Mouse (Mus musculus): ENCODE data around the gene Slc6a6. TPM values are rescaled to one million over a fixed set of nuclear protein-coding genes. Genes with fewer than 3 reads are reported as not detected.

The Slc6a6 gene
- total and polyA plus RNA-seq, 3 experiments = 0.03 to 2.8 TPM; not detected in 1

DNA sequence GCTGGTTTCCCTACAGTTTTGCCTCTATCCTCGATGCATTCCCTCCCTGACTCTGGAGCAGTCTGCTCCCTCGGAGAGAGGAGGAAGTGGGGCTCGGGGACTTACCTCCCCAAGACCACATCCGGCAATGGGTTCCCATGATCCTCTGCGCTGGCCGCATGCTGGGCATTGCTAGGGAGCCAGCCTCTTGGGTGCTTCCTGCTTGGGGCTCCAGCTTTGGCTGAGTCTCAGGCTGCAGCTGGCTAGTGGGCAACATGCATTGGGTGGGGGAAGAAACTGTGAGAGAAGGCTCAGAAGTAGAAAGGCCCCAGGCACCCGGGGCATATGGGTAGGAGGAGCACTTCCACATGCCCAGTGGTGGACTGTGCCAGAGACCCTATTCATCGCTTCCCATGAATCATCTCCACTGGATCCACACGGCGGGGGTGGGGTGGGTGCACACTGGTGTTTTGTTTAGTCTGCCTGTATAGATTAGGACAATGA lies 4.7 kb upstream of the Slc6a6 start:
- no peak for TF ChIP-seq CTCF (IDR thresholded peaks at IDR 0.05; ENCODE audit: low read depth, low read length)
- no peak for TF ChIP-seq GATA2 (IDR thresholded peaks at IDR 0.05; ENCODE audit: borderline replicate concordance, low read depth, low read length)
- no peak for TF ChIP-seq GATA1 (IDR thresholded peaks at IDR 0.05; ENCODE audit: borderline replicate concordance, low read length)
- TF ChIP-seq POLR2AphosphoS5 (IDR thresholded peaks at IDR 0.05; ENCODE audit: insufficient replicate concordance, low read depth, low read length) = no peak
- no peak for TF ChIP-seq TAL1 (conservative IDR thresholded peaks at IDR 0.05; ENCODE audit: low read depth, low read length)

DNA sequence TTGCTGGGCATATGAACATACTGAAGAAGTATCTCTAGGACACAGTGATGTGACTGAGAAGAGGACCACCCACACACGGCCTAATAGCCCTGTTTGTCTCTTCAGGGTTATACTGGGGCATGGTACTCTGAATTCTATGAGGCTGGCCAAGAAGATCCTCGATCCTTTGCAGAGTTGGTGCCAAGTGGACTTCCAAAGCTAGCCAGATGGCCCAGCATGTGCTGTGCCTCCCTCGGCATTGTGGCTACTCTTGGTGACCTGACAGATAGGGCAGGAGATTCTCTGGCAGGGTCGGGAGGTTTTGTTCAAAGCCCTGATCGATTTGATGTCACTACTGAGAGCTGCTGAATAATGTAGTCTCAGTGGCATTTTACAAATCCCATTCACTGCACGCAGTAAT lies 4.1 kb upstream of the Slc6a6 start:
- DNase-seq (ENCODE audit: low spot score) (no peak), ATAC-seq (ENCODE audit: extremely low read depth, insufficient number of reproducible peaks, low FRiP score, poor library complexity, severe bottlenecking) (no peak)
- H3K9me3 ChIP-seq (replicated peaks) = no peaks in the 10 kb centered on the region
- no peaks in the 10 kb centered on the region for H3K4me1 ChIP-seq (ENCODE audit: insufficient read depth, low read depth, low read length)
- TF ChIP-seq TAL1 (conservative IDR thresholded peaks at IDR 0.05; ENCODE audit: low read depth, low read length) (no peak), POLR2AphosphoS5 (IDR thresholded peaks at IDR 0.05; ENCODE audit: insufficient replicate concordance, low read depth, low read length) (no peak), GATA2 (IDR thresholded peaks at IDR 0.05; ENCODE audit: borderline replicate concordance, low read depth, low read length) (no peak), CTCF (IDR thresholded peaks at IDR 0.05; ENCODE audit: low read depth, low read length) (no peak), GATA1 (IDR thresholded peaks at IDR 0.05; ENCODE audit: borderline replicate concordance, low read length) (no peak)
- no peaks in the 10 kb centered on the region for H3K36me3 ChIP-seq (replicated peaks)
- no peak overlapping the region for H3K4me3 ChIP-seq (ENCODE audit: low read depth, low read length)
- 0 out of 2 replicates have a peak, but pooled peaks cover 4% of the 10 kb centered on the region for H3K27me3 ChIP-seq (ENCODE audit: insufficient read depth, low read length)

More for the DNA sequence above, 4.7 kb upstream of the Slc6a6 start:
- H3K9me3 ChIP-seq (replicated peaks) = no peaks in the 10 kb centered on the region
- no peak overlapping the region for H3K4me3 ChIP-seq (ENCODE audit: low read depth, low read length)
- H3K27me3 ChIP-seq (ENCODE audit: insufficient read depth, low read length) = 0 out of 2 replicates have a peak, but pooled peaks cover 4% of the 10 kb centered on the region
- H3K36me3 ChIP-seq (replicated peaks) = no peaks in the 10 kb centered on the region
- DNase-seq (ENCODE audit: low spot score) (no peak), ATAC-seq (ENCODE audit: extremely low read depth, insufficient number of reproducible peaks, low FRiP score, poor library complexity, severe bottlenecking) (no peak)
- H3K4me1 ChIP-seq (ENCODE audit: insufficient read depth, low read depth, low read length) = no peaks in the 10 kb centered on the region

DNA sequence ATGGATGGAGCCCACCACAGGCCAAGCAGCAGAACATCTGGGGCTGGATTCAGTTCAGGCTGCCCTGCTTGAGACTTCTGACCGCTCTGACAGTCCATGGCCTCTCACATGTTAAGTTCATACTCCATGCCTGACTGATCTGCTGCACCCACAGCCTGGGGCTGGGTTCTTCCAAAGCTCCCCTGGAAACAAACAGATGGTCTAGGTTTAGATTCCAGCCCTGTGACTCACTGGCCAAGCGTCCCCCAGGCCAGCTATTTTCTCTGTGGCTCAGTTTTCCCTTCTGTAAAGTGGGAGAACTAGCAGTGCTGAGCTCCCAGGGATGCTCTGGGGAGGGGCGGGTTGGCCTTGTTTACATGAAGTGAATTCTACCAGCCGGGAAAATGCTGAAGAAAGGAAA lies 2.0 kb upstream of the Slc6a6 start:
- H3K4me1 ChIP-seq (ENCODE audit: insufficient read depth, low read depth, low read length) = no peaks in the 10 kb centered on the region
- no peak for DNase-seq (ENCODE audit: low spot score)
- no peak for ATAC-seq (ENCODE audit: extremely low read depth, insufficient number of reproducible peaks, low FRiP score, poor library complexity, severe bottlenecking)
- H3K4me3 ChIP-seq (ENCODE audit: low read depth, low read length) = no peak overlapping the region
- TF ChIP-seq GATA1 (IDR thresholded peaks at IDR 0.05; ENCODE audit: borderline replicate concordance, low read length) (no peak), POLR2AphosphoS5 (IDR thresholded peaks at IDR 0.05; ENCODE audit: insufficient replicate concordance, low read depth, low read length) (no peak), CTCF (IDR thresholded peaks at IDR 0.05; ENCODE audit: low read depth, low read length) (no peak), TAL1 (conservative IDR thresholded peaks at IDR 0.05; ENCODE audit: low read depth, low read length) (no peak), GATA2 (IDR thresholded peaks at IDR 0.05; ENCODE audit: borderline replicate concordance, low read depth, low read length) (no peak)
- H3K36me3 ChIP-seq (replicated peaks) = no peaks in the 10 kb centered on the region
- no peaks in the 10 kb centered on the region for H3K9me3 ChIP-seq (replicated peaks)
- H3K27me3 ChIP-seq (ENCODE audit: insufficient read depth, low read length) = peaks cover 4% of the 10 kb centered on the region; the same call in 1 of the 2 replicates

DNA sequence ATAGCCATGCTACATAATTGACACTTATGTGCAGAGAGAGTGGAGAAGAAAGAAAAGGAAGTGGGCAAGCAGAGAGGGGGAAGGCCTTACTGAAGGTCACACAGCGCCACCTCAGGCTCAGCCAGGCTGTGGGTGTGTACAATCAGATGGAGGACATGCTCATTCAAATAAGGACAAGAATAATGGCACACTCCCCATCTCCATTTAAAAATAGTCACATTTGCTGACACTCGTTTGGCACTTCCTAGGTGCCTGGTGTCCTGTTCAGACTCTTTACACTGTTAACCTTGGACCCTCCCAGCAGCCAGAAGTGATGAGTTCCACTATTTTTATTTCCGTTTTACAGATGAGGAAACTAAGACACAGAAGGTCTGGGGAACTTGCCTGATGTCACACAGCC lies 732 bp upstream of the Slc6a6 start:
- DNase-seq (ENCODE audit: low spot score) (no peak), ATAC-seq (ENCODE audit: extremely low read depth, insufficient number of reproducible peaks, low FRiP score, poor library complexity, severe bottlenecking) (no peak)
- Histone ChIP-seq H3K4me1 (ENCODE audit: insufficient read depth, low read depth, low read length) (no peaks in the 10 kb centered on the region), H3K9me3 (replicated peaks) (no peaks in the 10 kb centered on the region), H3K4me3 (ENCODE audit: low read depth, low read length) (no peak overlapping the region), H3K36me3 (replicated peaks) (no peaks in the 10 kb centered on the region), H3K27me3 (ENCODE audit: insufficient read depth, low read length) (peaks cover 4% of the 10 kb centered on the region; the same call in 1 of the 2 replicates)
- no peak for TF ChIP-seq GATA1 (IDR thresholded peaks at IDR 0.05; ENCODE audit: borderline replicate concordance, low read length)
- no peak for TF ChIP-seq CTCF (IDR thresholded peaks at IDR 0.05; ENCODE audit: low read depth, low read length)
- TF ChIP-seq TAL1 (conservative IDR thresholded peaks at IDR 0.05; ENCODE audit: low read depth, low read length) = no peak
- TF ChIP-seq GATA2 (IDR thresholded peaks at IDR 0.05; ENCODE audit: borderline replicate concordance, low read depth, low read length) = no peak
- TF ChIP-seq POLR2AphosphoS5 (IDR thresholded peaks at IDR 0.05; ENCODE audit: insufficient replicate concordance, low read depth, low read length) = no peak

DNA sequence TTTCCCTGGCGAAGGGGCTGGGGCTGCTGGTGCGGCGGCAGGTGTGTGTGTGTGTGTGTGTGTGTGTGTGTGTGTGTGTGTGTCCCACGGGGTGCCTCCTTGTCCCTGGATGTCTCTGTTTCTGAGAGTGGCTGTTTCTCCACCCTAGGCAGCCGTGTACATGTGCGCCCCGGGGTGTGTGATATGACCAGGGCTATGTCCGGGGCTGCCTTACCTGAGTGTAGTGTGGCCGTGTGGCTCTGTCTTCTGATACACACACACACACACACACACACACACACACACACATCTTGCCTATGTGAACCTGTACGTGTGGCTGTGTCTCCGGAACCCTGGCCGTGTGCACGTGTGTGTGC lies 599 bp downstream of the Slc6a6 start:
- no peaks in the 10 kb centered on the region for H3K4me1 ChIP-seq (ENCODE audit: insufficient read depth, low read depth, low read length)
- ATAC-seq (ENCODE audit: extremely low read depth, insufficient number of reproducible peaks, low FRiP score, poor library complexity, severe bottlenecking) = no peak

DNA sequence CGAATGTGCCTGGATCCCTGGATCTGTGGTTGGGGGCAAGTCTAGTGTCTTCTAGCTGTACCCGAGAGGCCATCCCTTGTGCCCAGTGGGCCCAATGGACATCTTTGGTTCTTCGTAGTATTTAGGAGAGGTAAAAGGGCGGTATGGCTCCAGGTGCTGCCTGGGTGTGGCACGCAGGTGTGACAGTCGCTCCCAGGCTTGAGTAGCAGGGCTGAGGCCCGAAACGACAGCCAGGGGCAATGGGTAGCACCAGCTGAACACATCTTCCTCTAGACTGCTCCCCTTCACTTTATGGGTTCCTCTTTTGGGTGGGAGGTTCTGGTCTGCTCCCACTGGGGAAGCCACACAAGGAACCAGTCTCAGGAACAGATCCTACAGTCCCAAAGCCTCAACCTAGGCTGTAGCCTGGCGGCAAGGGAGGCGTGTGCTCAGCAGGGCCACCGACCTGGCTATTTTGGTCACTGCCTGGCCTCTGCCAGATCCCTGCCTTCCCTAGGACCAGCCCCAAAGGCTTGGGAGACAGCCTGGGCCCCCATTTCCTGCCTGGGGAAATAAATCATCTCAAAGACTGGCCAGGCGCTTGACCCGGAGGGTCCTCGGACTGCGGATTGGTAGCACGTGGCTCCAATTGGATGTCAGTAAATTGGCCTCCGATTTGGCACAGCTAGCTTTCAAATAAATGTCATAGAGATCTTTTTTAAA lies 1.1 kb downstream of the Slc6a6 start:
- Histone ChIP-seq H3K27me3 (ENCODE audit: insufficient read depth, low read length) (no peaks in the 10 kb centered on the region; the same call in 1 of the 2 replicates), H3K4me3 (ENCODE audit: low read depth, low read length) (no peak overlapping the region), H3K4me1 (ENCODE audit: insufficient read depth, low read depth, low read length) (no peaks in the 10 kb centered on the region), H3K36me3 (replicated peaks) (no peaks in the 10 kb centered on the region), H3K9me3 (replicated peaks) (no peaks in the 10 kb centered on the region)
- ATAC-seq (ENCODE audit: extremely low read depth, insufficient number of reproducible peaks, low FRiP score, poor library complexity, severe bottlenecking) (no peak), DNase-seq (ENCODE audit: low spot score) (no peak)
- TF ChIP-seq POLR2AphosphoS5 (IDR thresholded peaks at IDR 0.05; ENCODE audit: insufficient replicate concordance, low read depth, low read length) (no peak), GATA2 (IDR thresholded peaks at IDR 0.05; ENCODE audit: borderline replicate concordance, low read depth, low read length) (no peak), CTCF (IDR thresholded peaks at IDR 0.05; ENCODE audit: low read depth, low read length) (no peak), TAL1 (conservative IDR thresholded peaks at IDR 0.05; ENCODE audit: low read depth, low read length) (no peak), GATA1 (IDR thresholded peaks at IDR 0.05; ENCODE audit: borderline replicate concordance, low read length) (no peak)

More for the DNA sequence above, 599 bp downstream of the Slc6a6 start:
- no peaks in the 10 kb centered on the region for H3K9me3 ChIP-seq (replicated peaks)
- no peak for TF ChIP-seq POLR2AphosphoS5 (IDR thresholded peaks at IDR 0.05; ENCODE audit: insufficient replicate concordance, low read depth, low read length)
- TF ChIP-seq GATA1 (IDR thresholded peaks at IDR 0.05; ENCODE audit: borderline replicate concordance, low read length) = no peak
- TF ChIP-seq CTCF (IDR thresholded peaks at IDR 0.05; ENCODE audit: low read depth, low read length) = no peak
- no peak for TF ChIP-seq GATA2 (IDR thresholded peaks at IDR 0.05; ENCODE audit: borderline replicate concordance, low read depth, low read length)
- TF ChIP-seq TAL1 (conservative IDR thresholded peaks at IDR 0.05; ENCODE audit: low read depth, low read length) = no peak
- H3K4me3 ChIP-seq (ENCODE audit: low read depth, low read length) = no peak overlapping the region
- H3K27me3 ChIP-seq (ENCODE audit: insufficient read depth, low read length) = no peaks in the 10 kb centered on the region; the same call in 1 of the 2 replicates
- no peak for DNase-seq (ENCODE audit: low spot score)
- H3K36me3 ChIP-seq (replicated peaks) = no peaks in the 10 kb centered on the region
